Mouse (Mus musculus): ENCODE data around the gene Kdelr1. TPM values are rescaled to one million over a fixed set of nuclear protein-coding genes. Genes with fewer than 3 reads are reported as not detected.

The Kdelr1 gene
- polyA plus RNA-seq, 1 experiment from 2014 or later, result 44.6 TPM

- peaks cover 5% of the 10 kb centered on the region for H3K4me1 ChIP-seq
- no peaks in the 10 kb centered on the region for H3K27me3 ChIP-seq
- H3K27ac ChIP-seq, result no peak overlapping the region
- no peak overlapping the region for H3K9ac ChIP-seq
- H3K4me3 ChIP-seq (replicated peaks), result no peak overlapping the region
- ATAC-seq (ENCODE audit: low FRiP score), result no peak
- no peak overlapping the region for H3K4me2 ChIP-seq
- no peaks in the 10 kb centered on the region for H3K36me3 ChIP-seq (replicated peaks)
- WGBS, result 87% methylated on average over 12 of the region's 12 CpGs
- H3K9me3 ChIP-seq, result no peaks in the 10 kb centered on the region
Measured at GRCm38 (mm10) chr7:45902481-45903002, 30.0 kb downstream of the Kdelr1 start.

DNA sequence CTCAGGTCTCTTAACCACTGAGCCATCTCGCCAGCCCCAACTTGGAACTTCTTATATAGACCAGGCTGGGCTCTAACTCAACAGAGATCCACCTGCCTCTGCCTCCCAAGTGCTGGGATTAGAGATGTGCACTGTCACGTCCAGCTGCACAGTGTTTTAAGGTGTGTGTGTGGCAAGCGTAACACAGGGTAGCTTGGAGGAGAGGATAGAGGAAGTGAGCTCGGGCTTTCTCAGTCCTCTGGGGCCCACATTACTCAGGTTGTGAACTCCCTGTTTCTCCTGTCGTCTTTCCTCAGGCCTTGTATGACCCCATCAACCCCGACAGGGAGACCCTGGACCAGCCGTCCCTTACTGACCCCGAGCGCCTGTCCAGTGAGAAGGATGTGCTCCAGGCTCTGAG is 34.0 kb downstream of the Kdelr1 start:
- Histone ChIP-seq H3K27me3 (no peaks in the 10 kb centered on the region), H3K4me1 (no peaks in the 10 kb centered on the region), H3K27ac (no peak overlapping the region), H3K4me3 (replicated peaks) (no peak overlapping the region), H3K9me3 (no peaks in the 10 kb centered on the region), H3K4me2 (no peak overlapping the region), H3K36me3 (replicated peaks) (peaks cover 17% of the 10 kb centered on the region), H3K9ac (no peak overlapping the region)
- WGBS, result 92% methylated on average over 9 of the region's 9 CpGs
- no peak for ATAC-seq (ENCODE audit: low FRiP score)

DNA sequence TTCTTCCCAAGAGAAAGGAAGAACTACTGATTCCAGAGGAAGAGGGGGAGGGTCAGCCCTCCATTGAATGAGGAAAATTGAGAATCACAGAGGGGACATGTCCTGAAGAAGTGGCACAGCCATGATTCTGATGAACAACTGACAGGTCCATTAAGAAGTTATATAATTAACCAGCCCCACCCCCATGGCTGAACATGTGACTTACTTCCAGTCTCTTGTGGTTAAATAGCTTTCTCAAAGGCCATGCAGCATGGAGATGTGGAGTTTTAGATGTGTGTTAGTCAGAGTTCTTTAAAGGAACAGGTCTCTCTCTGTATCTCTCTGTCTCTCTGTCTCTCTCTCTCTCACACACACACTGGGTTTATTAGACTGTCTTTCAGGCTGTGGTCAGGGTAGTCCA is 35.8 kb downstream of the Kdelr1 start:
- no peak for ATAC-seq (ENCODE audit: low FRiP score)
- Histone ChIP-seq H3K36me3 (replicated peaks) (peaks cover 17% of the 10 kb centered on the region), H3K4me2 (no peak overlapping the region), H3K27ac (no peak overlapping the region), H3K27me3 (no peaks in the 10 kb centered on the region), H3K4me1 (no peaks in the 10 kb centered on the region), H3K9me3 (no peaks in the 10 kb centered on the region), H3K4me3 (replicated peaks) (no peak overlapping the region), H3K9ac (no peak overlapping the region)

- Histone ChIP-seq H3K9ac (no peak overlapping the region), H3K36me3 (replicated peaks) (peaks cover 19% of the 10 kb centered on the region), H3K4me1 (no peaks in the 10 kb centered on the region), H3K27me3 (no peaks in the 10 kb centered on the region), H3K27ac (no peak overlapping the region), H3K9me3 (no peaks in the 10 kb centered on the region), H3K4me3 (replicated peaks) (no peak overlapping the region), H3K4me2 (no peak overlapping the region)
- no peak for ATAC-seq (ENCODE audit: low FRiP score)
- 97% methylated on average over 16 of the region's 16 CpGs for WGBS
Measured at GRCm38 (mm10) chr7:45909145-45909544, 36.6 kb downstream of the Kdelr1 start.

GRCm38 (mm10) chr7:45914067-45914466 is 41.5 kb downstream of the Kdelr1 start:
- Histone ChIP-seq H3K4me1 (peaks cover 23% of the 10 kb centered on the region), H3K27me3 (no peaks in the 10 kb centered on the region)
- 88% methylated on average over 6 of the region's 6 CpGs for WGBS

GRCm38 (mm10) chr7:45915011-45915410 is 42.4 kb downstream of the Kdelr1 start:
- Histone ChIP-seq H3K4me2 (no peak overlapping the region), H3K27ac (no peak overlapping the region), H3K9me3 (no peaks in the 10 kb centered on the region), H3K4me1 (peaks cover 23% of the 10 kb centered on the region), H3K4me3 (replicated peaks) (no peak overlapping the region), H3K36me3 (replicated peaks) (peaks cover 10% of the 10 kb centered on the region), H3K9ac (no peak overlapping the region), H3K27me3 (no peaks in the 10 kb centered on the region)
- WGBS, result 91% methylated on average over 5 of the region's 5 CpGs
- no peak for ATAC-seq (ENCODE audit: low FRiP score)

More at GRCm38 (mm10) chr7:45914067-45914466, 41.5 kb downstream of the Kdelr1 start:
- Histone ChIP-seq H3K4me2 (no peak overlapping the region), H3K36me3 (replicated peaks) (peaks cover 19% of the 10 kb centered on the region), H3K4me3 (replicated peaks) (no peak overlapping the region), H3K9me3 (no peaks in the 10 kb centered on the region), H3K27ac (no peak overlapping the region), H3K9ac (no peak overlapping the region)
- no peak for ATAC-seq (ENCODE audit: low FRiP score)

DNA sequence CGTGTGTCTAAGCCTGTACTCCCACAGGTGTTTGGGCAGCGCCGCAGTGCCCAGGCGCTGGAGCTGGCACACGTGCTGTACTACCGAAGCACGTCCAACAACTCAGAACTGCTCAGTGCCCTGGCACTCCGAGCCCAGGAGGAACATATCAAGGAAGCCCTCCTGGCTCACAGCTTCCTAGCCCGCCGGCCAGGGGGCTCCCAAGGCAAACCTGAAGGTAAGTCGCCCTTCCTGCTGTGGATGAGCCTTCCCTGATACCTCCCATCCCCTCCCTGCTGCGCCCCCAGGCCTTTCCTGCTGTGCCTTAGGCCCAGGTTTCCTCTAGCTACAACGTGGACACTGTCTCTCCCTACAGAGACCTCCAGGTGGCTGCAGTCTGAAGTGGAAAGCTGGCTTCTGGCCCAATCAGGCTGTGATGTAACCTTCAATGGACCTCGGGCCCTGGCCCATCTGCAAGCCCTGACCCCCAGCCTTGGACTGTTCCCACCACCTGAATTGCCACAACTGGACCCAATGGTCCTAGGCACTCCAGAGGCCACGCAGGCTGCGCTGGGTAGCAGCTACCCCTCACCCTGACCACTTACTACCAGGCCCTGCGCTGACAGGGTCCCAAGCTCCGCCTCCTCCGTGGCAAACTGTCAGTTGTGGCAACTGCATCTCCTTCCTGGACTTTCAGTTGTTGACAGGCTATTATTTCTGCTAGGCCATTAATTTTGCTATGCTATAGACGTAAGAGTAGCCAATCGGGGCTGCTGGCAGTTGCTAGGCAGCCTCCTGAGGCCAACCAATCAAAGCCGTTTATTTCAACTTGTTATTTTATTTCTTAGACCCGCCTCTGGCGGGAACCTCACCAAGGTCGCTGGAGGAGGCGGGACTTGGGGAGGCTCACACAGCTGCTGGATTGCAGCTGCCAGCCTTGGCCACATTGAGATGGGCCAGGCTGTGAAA is 43.8 kb downstream of the Kdelr1 start:
- peak overlapping the region; percentile 24 for H3K4me3 ChIP-seq (replicated peaks)
- 33% methylated on average over 26 of the region's 26 CpGs for WGBS
- H3K36me3 ChIP-seq (replicated peaks), result 0 out of 2 replicates have a peak, but pooled peaks cover 2% of the 10 kb centered on the region
- ATAC-seq (ENCODE audit: low FRiP score), result peak; percentile 90
- H3K27me3 ChIP-seq, result 0 out of 2 replicates have a peak, but pooled peaks cover 8% of the 10 kb centered on the region
- peak overlapping the region; percentile 40 for H3K9ac ChIP-seq
- peak overlapping the region; percentile 91 for H3K27ac ChIP-seq
- H3K9me3 ChIP-seq, result no peaks in the 10 kb centered on the region
- peaks cover 23% of the 10 kb centered on the region for H3K4me1 ChIP-seq
- peak overlapping the region; percentile 50 for H3K4me2 ChIP-seq

GRCm38 (mm10) chr7:45917004-45917704 is 44.6 kb downstream of the Kdelr1 start:
- H3K4me3 ChIP-seq (replicated peaks), result peak overlapping the region; percentile 24; the same call in 1 of the 2 replicates
- peak overlapping the region; percentile 91 for H3K27ac ChIP-seq
- ATAC-seq (ENCODE audit: low FRiP score), result no peak; the same call in none of the 2 replicates
- peak overlapping the region; percentile 50 for H3K4me2 ChIP-seq
- WGBS, result 39% methylated on average over 13 of the region's 13 CpGs
- peaks cover 12% of the 10 kb centered on the region; the same call in 1 of the 2 replicates for H3K27me3 ChIP-seq
- H3K36me3 ChIP-seq (replicated peaks), result 0 out of 2 replicates have a peak, but pooled peaks cover 2% of the 10 kb centered on the region
- peak overlapping the region; percentile 26 for H3K9ac ChIP-seq
- no peaks in the 10 kb centered on the region for H3K9me3 ChIP-seq
- peaks cover 23% of the 10 kb centered on the region for H3K4me1 ChIP-seq

- H3K9ac ChIP-seq, result no peak overlapping the region
- H3K9me3 ChIP-seq, result no peaks in the 10 kb centered on the region
- no peak for ATAC-seq (ENCODE audit: low FRiP score)
- H3K27me3 ChIP-seq, result peaks cover 14% of the 10 kb centered on the region; the same call in 1 of the 2 replicates
- H3K36me3 ChIP-seq (replicated peaks), result 0 out of 2 replicates have a peak, but pooled peaks cover 2% of the 10 kb centered on the region
- no peak overlapping the region for H3K27ac ChIP-seq
- H3K4me1 ChIP-seq, result peaks cover 29% of the 10 kb centered on the region
- H3K4me3 ChIP-seq (replicated peaks), result no peak overlapping the region
- no peak overlapping the region for H3K4me2 ChIP-seq
- WGBS, result 91% methylated on average over 15 of the region's 15 CpGs
Measured at GRCm38 (mm10) chr7:45917926-45918325, 45.4 kb downstream of the Kdelr1 start.

DNA sequence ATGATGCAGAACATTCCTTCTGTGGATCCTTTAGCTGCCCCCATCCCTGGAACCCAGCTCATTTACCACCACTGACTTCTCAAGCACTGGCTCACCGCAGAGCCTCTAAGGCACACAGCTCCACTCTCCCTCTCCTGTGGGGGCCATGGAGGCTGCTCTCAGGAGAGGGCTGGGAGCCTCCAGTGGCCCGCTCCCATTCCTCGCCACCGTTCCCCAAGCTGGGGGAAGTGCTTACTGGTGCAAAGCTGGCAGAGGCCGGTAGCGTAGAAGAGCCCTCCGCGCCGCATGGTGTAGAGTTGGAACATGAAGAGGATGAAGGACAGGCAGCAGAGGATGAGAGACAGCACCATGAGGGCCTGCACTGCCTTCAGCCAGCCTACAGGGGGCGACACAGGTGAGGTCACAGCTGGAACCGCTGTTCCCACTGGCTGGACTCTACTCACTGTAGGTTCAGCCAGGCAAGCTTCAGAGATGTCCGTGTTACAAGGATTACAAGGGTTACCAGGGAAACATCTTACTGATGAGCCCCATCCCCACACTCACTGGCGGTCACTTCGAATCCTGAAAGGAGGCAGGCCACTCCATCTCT is 46.6 kb downstream of the Kdelr1 start:
- H3K27ac ChIP-seq, result no peak overlapping the region
- H3K4me2 ChIP-seq, result no peak overlapping the region
- peaks cover 14% of the 10 kb centered on the region; the same call in 1 of the 2 replicates for H3K27me3 ChIP-seq
- peaks cover 34% of the 10 kb centered on the region for H3K4me1 ChIP-seq
- no peak overlapping the region for H3K4me3 ChIP-seq (replicated peaks)
- no peak overlapping the region for H3K9ac ChIP-seq
- no peaks in the 10 kb centered on the region for H3K9me3 ChIP-seq
- no peak for ATAC-seq (ENCODE audit: low FRiP score)
- no peaks in the 10 kb centered on the region for H3K36me3 ChIP-seq (replicated peaks)
- 58% methylated on average over 14 of the region's 14 CpGs for WGBS

DNA sequence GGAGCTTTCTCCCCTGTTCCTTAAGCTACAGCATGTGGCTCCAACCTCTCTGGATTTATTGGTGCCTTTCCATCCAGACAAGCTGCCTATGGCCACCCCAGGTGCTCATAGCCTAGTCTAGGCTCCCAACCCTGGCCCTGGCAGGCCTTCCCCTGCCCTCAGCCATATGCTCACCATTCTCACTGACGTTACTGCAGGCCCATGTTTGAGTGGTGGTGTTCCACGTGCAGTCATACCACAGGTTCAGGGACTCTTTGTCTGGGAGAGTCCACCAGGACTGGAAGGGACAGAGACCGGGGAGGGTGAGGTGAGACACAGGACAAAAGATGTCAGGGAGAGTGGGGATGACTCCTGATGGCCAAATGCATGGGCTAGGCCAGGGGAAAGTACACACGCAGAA is 47.2 kb downstream of the Kdelr1 start:
- Histone ChIP-seq H3K27ac (no peak overlapping the region), H3K36me3 (replicated peaks) (no peaks in the 10 kb centered on the region), H3K9me3 (no peaks in the 10 kb centered on the region), H3K9ac (no peak overlapping the region), H3K4me2 (0 out of 2 replicates have a peak overlapping the region, but pooled peaks have one; percentile 4), H3K4me1 (peaks cover 34% of the 10 kb centered on the region), H3K27me3 (peaks cover 14% of the 10 kb centered on the region; the same call in 1 of the 2 replicates), H3K4me3 (replicated peaks) (no peak overlapping the region)
- no peak for ATAC-seq (ENCODE audit: low FRiP score)
- WGBS, result 83% methylated on average over 4 of the region's 4 CpGs

Measured in forebrain, embryonic 12.5 days (tissue).